In the genomic region with DNA sequence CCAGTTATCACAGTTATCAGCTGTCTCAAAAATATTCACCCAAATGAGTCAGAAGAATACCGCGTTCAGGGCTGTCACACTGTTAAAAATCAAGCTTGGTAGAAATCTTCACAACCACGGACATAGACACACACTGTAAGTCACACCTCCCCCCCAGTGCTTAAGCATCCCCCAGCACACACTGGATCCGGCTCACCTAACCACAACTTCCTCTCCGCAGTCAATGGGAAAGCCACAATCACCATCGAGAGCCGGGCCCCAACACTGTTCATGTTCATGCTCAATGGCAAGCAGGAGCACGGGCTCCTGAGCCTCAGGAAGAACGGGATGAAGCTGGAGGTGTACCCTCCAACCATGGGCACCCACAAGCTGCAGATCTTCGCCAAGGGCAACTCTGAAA, we compare ENCODE assay signal across 22 mouse cellular contexts. TPM values are rescaled to one million over a fixed set of nuclear protein-coding genes. Genes with fewer than 3 reads are reported as not detected.
DNase-seq lines count a peak whose midpoint lies in the region; ATAC-seq and TF ChIP-seq lines count a peak whose summit lies in the region.
"Had no signal": no experiment of that assay in that cellular context is flagged by ENCODE, and none has a peak within 500 bp of the region (broad histone marks: within the 10 kb centered on the region; RNA-seq: fewer than 3 reads in every experiment).

No protein-coding gene starts in this region.

- H3K4me1 ChIP-seq in MEL (ENCODE audit: control insufficient read depth in 1 of 2, insufficient read depth in 2 of 2, low read length in 2 of 2), result no peaks in the 10 kb centered on the region
- H3K4me1 ChIP-seq: liver, embryonic 15.5 days had no signal

- TF ChIP-seq RAD21 in MEL (IDR thresholded peaks at IDR 0.05; ENCODE audit: low read depth, low read length), result no peak

- H3K9ac ChIP-seq in MEL (ENCODE audit: control insufficient read depth, low read depth, low read length, poor library complexity, severe bottlenecking), result no peak overlapping the region
- H3K9ac ChIP-seq: embryonic facial prominence, embryonic 12.5 days; hindbrain, embryonic 12.5 days; kidney, embryonic 15.5 days; limb, embryonic 12.5 days; liver, embryonic 15.5 days; midbrain, embryonic 12.5 days had no signal

- no peak overlapping the region for H3K27ac ChIP-seq in MEL (ENCODE audit: control insufficient read depth, low read depth, low read length)
- H3K27ac ChIP-seq: embryonic facial prominence, embryonic 12.5 days; hindbrain, embryonic 12.5 days; kidney, embryonic 15.5 days; left cerebral cortex, adult 2 months; limb, embryonic 12.5 days; liver, embryonic 15.5 days; midbrain, embryonic 12.5 days had no signal

- TF ChIP-seq CTCF in MEL (IDR thresholded peaks at IDR 0.05 in 2 of 3, conservative IDR thresholded peaks at IDR 0.05 in 1 of 3; ENCODE audit: control insufficient read depth in 1 of 3, insufficient read depth in 1 of 3, low read depth in 2 of 3, low read length in 3 of 3, poor library complexity in 1 of 3, severe bottlenecking in 1 of 3), result no peak

- DNase-seq in CD4-positive helper T cell, adult 2 months (ENCODE audit: low read depth, low spot score), result peak; percentile 54
- DNase-seq in MEL (ENCODE audit: low read depth, low spot score), result peak; percentile 37
- DNase-seq in thymus, postnatal 0 days (ENCODE audit: low spot score), result peak; percentile 50
- no peak for DNase-seq in adrenal gland, adult (ENCODE audit: inconsistent age in 2 of 2, low spot score in 1 of 2)
- DNase-seq in lung, postnatal 4 days, result no peak
- DNase-seq in cerebellum, adult 11 months, result no peak
- DNase-seq: adrenal gland, adult 2 months; cerebellum, postnatal 36 days; heart, adult 18-20 months; lung, postnatal 10 days had no signal

- no peaks in the 10 kb centered on the region for H3K9me3 ChIP-seq in MEL (replicated peaks; ENCODE audit: insufficient read depth, low read length)
- H3K9me3 ChIP-seq: embryonic facial prominence, embryonic 12.5 days; hindbrain, embryonic 12.5 days; kidney, embryonic 15.5 days; limb, embryonic 12.5 days; liver, embryonic 15.5 days; midbrain, embryonic 12.5 days had no signal

- no peaks in the 10 kb centered on the region for H3K79me2 ChIP-seq in MEL (ENCODE audit: control insufficient read depth, insufficient read depth, low read length, poor library complexity)

- no peak for TF ChIP-seq POLR2A in MEL (IDR thresholded peaks at IDR 0.05; ENCODE audit: control insufficient read depth in 1 of 2, insufficient read depth in 1 of 2, low read depth in 1 of 2, low read length in 2 of 2, poor library complexity in 1 of 2)

- H3K36me3 ChIP-seq in MEL (ENCODE audit: control insufficient read depth in 1 of 2, insufficient read depth in 2 of 2, low read length in 2 of 2), result no peaks in the 10 kb centered on the region
- H3K36me3 ChIP-seq: embryonic facial prominence, embryonic 12.5 days; hindbrain, embryonic 12.5 days; kidney, embryonic 15.5 days; limb, embryonic 12.5 days; liver, embryonic 15.5 days; midbrain, embryonic 12.5 days had no signal

- H3K27me3 ChIP-seq in MEL (ENCODE audit: control insufficient read depth in 1 of 2, insufficient read depth in 2 of 2, low read length in 2 of 2), result no peaks in the 10 kb centered on the region
- H3K27me3 ChIP-seq: hindbrain, embryonic 12.5 days had no signal

- peak; percentile 27 for ATAC-seq in inflammation-experienced regulatory T-cells, adult 6 months
- no peak for ATAC-seq in erythroblast, adult 5-6 weeks (replicated peaks; ENCODE audit: low FRiP score, poor library complexity, severe bottlenecking)
- ATAC-seq: forebrain, embryonic 16.5 days; intestine, embryonic 16.5 days had no signal

- no peak overlapping the region for H3K4me3 ChIP-seq in MEL (ENCODE audit: control insufficient read depth in 1 of 2, insufficient read depth in 1 of 2, low read depth in 2 of 2, low read length in 2 of 2)
- H3K4me3 ChIP-seq: embryonic facial prominence, embryonic 12.5 days; hindbrain, embryonic 12.5 days; kidney, embryonic 15.5 days; left cerebral cortex, adult 2 months; limb, embryonic 12.5 days; liver, embryonic 15.5 days; midbrain, embryonic 12.5 days; myocyte had no signal

- no peak for TF ChIP-seq EP300 in MEL (IDR thresholded peaks at IDR 0.05; ENCODE audit: low read depth in 1 of 2, low read length in 2 of 2)

TF ChIP-seq in MEL, 35 proteins besides CTCF, POLR2A, EP300 and RAD21:
- TF ChIP-seq USF1 (IDR thresholded peaks at IDR 0.05; ENCODE audit: low read depth, low read length), result no peak
- no peak for TF ChIP-seq TBP (IDR thresholded peaks at IDR 0.05; ENCODE audit: low read depth, low read length)
- TF ChIP-seq POLR2AphosphoS2 (IDR thresholded peaks at IDR 0.05; ENCODE audit: low read length), result no peak
- no peak for TF ChIP-seq MAX (IDR thresholded peaks at IDR 0.05; ENCODE audit: low read length)
- TF ChIP-seq ZNF384 (IDR thresholded peaks at IDR 0.05; ENCODE audit: low read depth, low read length), result no peak
- TF ChIP-seq RCOR1 (IDR thresholded peaks at IDR 0.05; ENCODE audit: low read depth, low read length), result no peak
- no peak for TF ChIP-seq MYC (IDR thresholded peaks at IDR 0.05; ENCODE audit: low read depth, low read length)
- TF ChIP-seq TCF12 (IDR thresholded peaks at IDR 0.05; ENCODE audit: low read depth, low read length), result no peak
- no peak for TF ChIP-seq GATA1 (IDR thresholded peaks at IDR 0.05; ENCODE audit: low read depth, low read length)
- TF ChIP-seq SIN3A (IDR thresholded peaks at IDR 0.05; ENCODE audit: low read length), result no peak
- no peak for TF ChIP-seq USF2 (IDR thresholded peaks at IDR 0.05; ENCODE audit: borderline replicate concordance in 1 of 2, insufficient read depth in 1 of 2, low read depth in 1 of 2, low read length in 2 of 2)
- TF ChIP-seq ZC3H11A (IDR thresholded peaks at IDR 0.05; ENCODE audit: low read depth, low read length), result no peak
- no peak for TF ChIP-seq POLR2AphosphoS5 (IDR thresholded peaks at IDR 0.05; ENCODE audit: borderline replicate concordance, low read depth, low read length)

RNA-seq across cellular contexts. Expression of a gene that starts 36.1 kb away (rescaled TPM):
- not detected in 2 replicates for total RNA-seq in MEL (2012; rRNA removed)
- polyA plus RNA-seq in MEL (2012; ENCODE audit: insufficient read depth in 1 of 2, insufficient read length in 2 of 2, low read depth in 1 of 2, low replicate concordance in 2 of 2, missing spikeins in 1 of 2), result not detected
- polyA plus RNA-seq in inflammation-experienced regulatory T-cells, adult 6 months (2017; shearing (Covaris generic)), result under 1 TPM in 2 of 3 experiments, not detected in 1; 0.11 to 0.12 TPM
- polyA plus RNA-seq in thymus, postnatal 0 days (2015; fragmentation: Nextera tagmentation; extraction: Ambion mirVana), result 0.10 and 0.12 TPM in 2 replicates
- total RNA-seq in erythroblast, adult 5-6 weeks (2015; ENCODE audit: low replicate concordance), result not detected in 2 replicates
- total RNA-seq in erythroblast, adult 5-6 weeks (2017; ENCODE audit: low replicate concordance), result not detected in 2 replicates

Comparison
In these comparisons a context has a peak if more than half of its experiments do, and no peak if none do; other contexts are left out.
1. DNase-seq: peak in CD4-positive helper T cell, adult 2 months (single experiment), MEL (single experiment) and thymus, postnatal 0 days (single experiment); none in adrenal gland, adult (0 of 2), lung, postnatal 4 days (0 of 2) and cerebellum, adult 11 months (single experiment).